Mouse (Mus musculus) midbrain, embryonic 14.5 days (tissue): ENCODE measurements around the gene Irf3. TPM values are rescaled to one million over a fixed set of nuclear protein-coding genes. Genes with fewer than 3 reads are reported as not detected.
"Not testable (repeated sequence)": the region's sequence is repeated elsewhere in the genome, so short reads cannot be mapped to it uniquely, and the experiment has no call there.

Experiments used
- ATAC-seq: fragments of 200-750 bp; cut with Nextera tagmentation; 2 replicates; pipeline ENCODE4 v1.8.0; 2017; ENCODE audit warnings: moderate number of reproducible peaks, moderate library complexity; ENCODE audit not compliant: low FRiP score, low TSS enrichment
- DNase-seq: peaks from one replicate; pipeline ENCODE4 v3.0.0-alpha.2; 2015
- H3K27ac ChIP-seq: fragments of 300-500 bp; sonication (generic); replicated peaks from 2 replicates; pipeline ENCODE4 v1.5.1; 2014; ENCODE audit warnings: mild to moderate bottlenecking, low read depth, low read length, moderate library complexity
- H3K27me3 ChIP-seq: fragments of 300-500 bp; sonication (generic); 2 replicates; pipeline ENCODE4 v1.6.1; 2014; ENCODE audit warnings: low read length, control low read depth, mixed read lengths; ENCODE audit not compliant: control insufficient read depth, insufficient read depth
- H3K36me3 ChIP-seq: fragments of 300-500 bp; sonication (generic); 2 replicates; pipeline ENCODE4 v1.6.1; 2014; ENCODE audit warnings: low read length, control low read depth; ENCODE audit not compliant: control insufficient read depth, insufficient read depth
- H3K4me1 ChIP-seq: fragments of 300-500 bp; sonication (generic); 2 replicates; pipeline ENCODE4 v1.6.1; 2014; ENCODE audit warnings: mild to moderate bottlenecking, antibody characterized with exemption, low read length, control low read depth; ENCODE audit not compliant: control insufficient read depth, insufficient read depth
- H3K4me2 ChIP-seq: fragments of 300-500 bp; sonication (generic); 2 replicates; pipeline ENCODE4 v1.6.1; 2014; ENCODE audit warnings: mild to moderate bottlenecking, low read length, moderate library complexity
- H3K4me3 ChIP-seq: fragments of 300-500 bp; sonication (generic); replicated peaks from 2 replicates; pipeline ENCODE4 v1.5.1; 2014; ENCODE audit warnings: low read depth, low read length
- H3K9ac ChIP-seq: fragments of 300-500 bp; sonication (generic); replicated peaks from 2 replicates; pipeline ENCODE4 v1.6.1; 2014; ENCODE audit warnings: mild to moderate bottlenecking, low read length, moderate library complexity
- H3K9me3 ChIP-seq: fragments of 300-500 bp; sonication (generic); 2 replicates; pipeline ENCODE4 v1.6.1; 2016; ENCODE audit warnings: low read length, control low read depth, mixed read lengths; ENCODE audit not compliant: control insufficient read depth
- WGBS: fragments of 180-500 bp; shearing (Covaris S2); extraction: QIAGEN DNeasy Blood & Tissue Kit; methylation state at CpG from one replicate; pipeline ENCODE4 v1.1.7; 2014; 5-methylcytosine and 5-hydroxymethylcytosine counted together
- polyA plus RNA-seq: library from polyadenylated mRNA; unstranded; fragments of >200 nt; fragmentation: Nextera tagmentation; extraction: Ambion mirVana; gene quantifications from 2 replicates; pipeline ENCODE4 v1.2.1, GENCODE M21; 2014

The Irf3 gene
- polyA plus RNA-seq, 1 experiment from 2014 or later: 46.7 TPM

DNA sequence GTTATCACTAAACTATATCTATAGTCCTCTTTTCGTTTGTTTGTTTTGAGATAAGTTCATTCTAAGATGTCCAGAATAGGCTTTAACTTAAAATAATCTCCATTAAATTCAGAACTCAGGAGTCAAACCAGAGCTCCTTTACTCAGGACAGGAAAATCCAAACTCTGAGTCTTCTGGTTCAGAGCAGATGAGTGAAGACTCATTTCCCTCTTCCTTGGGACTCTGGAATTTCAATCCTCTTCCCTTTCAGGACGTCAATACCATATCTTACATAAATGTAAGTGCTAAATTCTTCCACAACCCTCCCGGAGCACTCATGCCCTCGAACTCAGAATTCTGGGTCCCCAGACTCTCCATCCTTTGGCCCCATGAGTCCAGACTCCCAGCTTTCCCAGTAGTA, 19.3 kb downstream of the Irf3 start:
- H3K4me3 ChIP-seq: peak overlapping the region; percentile 41
- H3K9ac ChIP-seq: peak overlapping the region; percentile 26; the same call in 1 of the 2 replicates
- H3K4me1 ChIP-seq: peaks cover 24% of the 10 kb centered on the region
- H3K27me3 ChIP-seq: no peaks in the 10 kb centered on the region
- no peaks in the 10 kb centered on the region for H3K9me3 ChIP-seq
- 6% methylated on average over 4 of the region's 4 CpGs for WGBS
- H3K36me3 ChIP-seq: peaks cover 12% of the 10 kb centered on the region
- ATAC-seq: no peak
- peak overlapping the region; percentile 81 for H3K4me2 ChIP-seq
- DNase-seq: peak; percentile 21
- H3K27ac ChIP-seq: peak overlapping the region; percentile 77

DNA sequence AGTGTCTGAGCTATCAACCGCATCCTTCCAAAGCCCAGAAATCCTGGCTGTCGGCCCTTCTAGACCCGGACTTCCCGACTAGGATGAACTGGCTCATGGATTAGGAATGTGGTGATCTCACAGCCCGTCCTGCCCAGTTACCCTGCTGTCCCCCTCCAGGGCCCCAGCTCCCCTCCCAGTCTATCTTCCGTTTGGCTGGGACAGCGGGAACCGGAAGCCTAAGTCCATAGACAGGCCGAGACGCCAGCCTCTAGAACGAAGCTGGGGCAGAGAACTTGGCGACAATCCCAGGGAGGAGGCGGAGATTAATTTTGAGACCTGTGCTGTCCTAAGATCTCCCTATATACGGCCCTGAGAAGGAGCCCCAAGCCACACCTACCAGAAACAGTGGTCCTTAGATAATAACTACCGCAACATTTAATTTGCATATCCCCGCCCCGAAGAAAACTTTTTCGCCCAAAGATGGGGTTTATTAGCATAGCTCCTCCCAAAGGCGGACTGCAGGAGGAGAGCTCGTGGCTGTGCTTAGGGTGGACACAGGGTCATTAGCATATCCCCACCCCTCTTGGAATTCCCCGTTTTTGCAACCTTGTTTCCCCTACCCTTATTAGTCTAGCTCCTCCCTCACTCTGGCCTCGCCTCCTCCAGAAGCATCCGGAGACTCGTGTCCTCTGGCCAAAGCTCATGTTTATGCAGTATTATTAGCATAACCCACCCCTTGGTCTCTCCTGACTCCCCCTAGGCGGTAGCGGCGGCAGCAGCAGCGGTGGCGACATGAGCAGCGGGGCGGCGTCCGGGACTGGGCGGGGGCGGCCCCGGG, 20.0 kb downstream of the Irf3 start, which contains the start of gene Rras:
Gene Rras (plus strand): TSS at position 720 of the 820 bp plus-strand sequence.
- peak within 1 kb of the TSS; percentile 52 for H3K9ac ChIP-seq
- WGBS: 1% methylated on average over 36 of the region's 36 CpGs
- peaks cover 24% of the 10 kb centered on the region for H3K4me1 ChIP-seq
- H3K4me2 ChIP-seq: peak within 1 kb of the TSS; percentile 81
- no peaks in the 10 kb centered on the region for H3K27me3 ChIP-seq
- peak within 1 kb of the TSS; percentile 41 for H3K4me3 ChIP-seq
- DNase-seq (peak; percentile 89), ATAC-seq (peak; percentile 81)
- H3K36me3 ChIP-seq: peaks cover 5% of the 10 kb centered on the region
- no peaks in the 10 kb centered on the region for H3K9me3 ChIP-seq
- H3K27ac ChIP-seq: peak within 1 kb of the TSS; percentile 77

DNA sequence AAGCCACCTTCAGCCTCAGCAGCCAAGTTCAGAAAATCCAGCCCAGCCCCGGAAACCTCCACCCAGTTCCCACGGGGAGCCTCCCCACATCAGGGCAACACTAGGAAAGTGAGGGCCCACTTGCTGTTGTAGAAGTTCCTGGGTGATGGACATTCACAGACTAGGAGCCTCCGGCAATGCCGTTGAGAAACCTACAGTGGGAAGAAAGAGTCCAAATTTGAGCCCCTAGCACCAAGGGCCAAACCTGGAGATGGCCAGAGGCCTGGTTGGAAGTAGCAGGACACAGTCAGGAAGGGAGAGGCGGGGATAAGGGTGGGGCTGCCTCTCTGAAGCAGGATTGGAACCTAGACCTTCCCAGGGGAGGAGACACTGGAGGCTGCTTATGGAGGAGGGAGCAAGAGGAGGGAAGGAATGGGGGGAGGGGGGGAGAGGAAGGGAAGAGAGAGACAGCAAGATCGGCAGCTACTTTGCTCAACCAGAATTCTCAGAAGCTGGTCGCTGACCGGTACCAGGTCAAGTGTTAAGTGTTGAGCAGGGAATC, 21.7 kb downstream of the Irf3 start:
- no peak overlapping the region for H3K9ac ChIP-seq
- H3K4me2 ChIP-seq: peak overlapping the region; percentile 81; the same call in 1 of the 2 replicates
- ATAC-seq (no peak), DNase-seq (no peak)
- H3K4me3 ChIP-seq: no peak overlapping the region
- no peaks in the 10 kb centered on the region for H3K9me3 ChIP-seq
- H3K27me3 ChIP-seq: no peaks in the 10 kb centered on the region
- no peaks in the 10 kb centered on the region for H3K36me3 ChIP-seq
- WGBS: 46% methylated on average over 8 of the region's 8 CpGs
- H3K4me1 ChIP-seq: peaks cover 24% of the 10 kb centered on the region
- no peak overlapping the region for H3K27ac ChIP-seq

DNA sequence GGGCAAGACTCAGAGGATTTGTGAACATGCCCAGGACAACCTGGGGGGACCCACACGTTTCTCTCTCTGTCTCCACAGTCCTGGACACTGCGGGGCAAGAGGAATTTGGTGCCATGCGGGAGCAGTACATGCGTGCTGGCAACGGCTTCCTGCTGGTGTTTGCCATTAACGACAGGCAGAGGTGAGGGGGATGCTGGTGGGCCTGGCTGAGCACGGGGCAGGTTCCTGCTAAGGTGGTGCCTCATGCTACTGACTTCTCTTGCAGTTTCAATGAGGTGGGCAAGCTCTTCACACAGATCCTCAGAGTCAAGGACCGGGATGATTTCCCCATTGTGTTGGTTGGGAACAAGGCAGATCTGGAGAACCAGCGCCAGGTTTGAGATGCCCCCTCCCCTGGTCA, 22.8 kb downstream of the Irf3 start:
- WGBS: 81% methylated on average over 9 of the region's 9 CpGs
- no peak for ATAC-seq
- no peaks in the 10 kb centered on the region for H3K27me3 ChIP-seq
- H3K4me3 ChIP-seq: no peak overlapping the region
- no peak for DNase-seq
- H3K27ac ChIP-seq: no peak overlapping the region
- H3K9ac ChIP-seq: no peak overlapping the region
- H3K4me2 ChIP-seq: no peak overlapping the region
- H3K36me3 ChIP-seq: no peaks in the 10 kb centered on the region
- no peaks in the 10 kb centered on the region for H3K9me3 ChIP-seq
- H3K4me1 ChIP-seq: peaks cover 15% of the 10 kb centered on the region

DNA sequence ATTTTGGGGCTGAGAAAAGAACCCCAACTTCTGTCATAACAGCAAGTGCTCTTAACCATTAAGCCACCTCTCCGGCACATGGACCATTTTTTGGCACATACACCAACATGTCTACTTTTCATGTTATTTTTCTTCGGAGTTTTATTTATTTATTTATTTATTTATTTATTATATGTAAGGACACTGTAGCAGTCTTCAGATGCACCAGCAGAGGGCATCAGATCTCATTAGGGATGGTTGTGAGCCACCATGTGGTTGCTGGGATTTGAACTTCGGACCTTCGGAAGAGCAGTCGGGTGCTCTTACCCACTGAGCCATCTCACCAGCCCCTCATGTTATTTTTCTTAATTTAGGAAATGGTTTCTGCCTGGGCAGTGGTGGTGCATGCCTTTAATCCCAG, 26.3 kb downstream of the Irf3 start:
- ATAC-seq, H3K4me1 ChIP-seq, H3K9ac ChIP-seq, H3K4me2 ChIP-seq, H3K27me3 ChIP-seq, H3K4me3 ChIP-seq, H3K27ac ChIP-seq, H3K9me3 ChIP-seq: not testable (repeated sequence)
- WGBS: 88% methylated on average over 5 of the region's 5 CpGs
- DNase-seq: peak; percentile 47
- peaks cover 22% of the 10 kb centered on the region for H3K36me3 ChIP-seq

DNA sequence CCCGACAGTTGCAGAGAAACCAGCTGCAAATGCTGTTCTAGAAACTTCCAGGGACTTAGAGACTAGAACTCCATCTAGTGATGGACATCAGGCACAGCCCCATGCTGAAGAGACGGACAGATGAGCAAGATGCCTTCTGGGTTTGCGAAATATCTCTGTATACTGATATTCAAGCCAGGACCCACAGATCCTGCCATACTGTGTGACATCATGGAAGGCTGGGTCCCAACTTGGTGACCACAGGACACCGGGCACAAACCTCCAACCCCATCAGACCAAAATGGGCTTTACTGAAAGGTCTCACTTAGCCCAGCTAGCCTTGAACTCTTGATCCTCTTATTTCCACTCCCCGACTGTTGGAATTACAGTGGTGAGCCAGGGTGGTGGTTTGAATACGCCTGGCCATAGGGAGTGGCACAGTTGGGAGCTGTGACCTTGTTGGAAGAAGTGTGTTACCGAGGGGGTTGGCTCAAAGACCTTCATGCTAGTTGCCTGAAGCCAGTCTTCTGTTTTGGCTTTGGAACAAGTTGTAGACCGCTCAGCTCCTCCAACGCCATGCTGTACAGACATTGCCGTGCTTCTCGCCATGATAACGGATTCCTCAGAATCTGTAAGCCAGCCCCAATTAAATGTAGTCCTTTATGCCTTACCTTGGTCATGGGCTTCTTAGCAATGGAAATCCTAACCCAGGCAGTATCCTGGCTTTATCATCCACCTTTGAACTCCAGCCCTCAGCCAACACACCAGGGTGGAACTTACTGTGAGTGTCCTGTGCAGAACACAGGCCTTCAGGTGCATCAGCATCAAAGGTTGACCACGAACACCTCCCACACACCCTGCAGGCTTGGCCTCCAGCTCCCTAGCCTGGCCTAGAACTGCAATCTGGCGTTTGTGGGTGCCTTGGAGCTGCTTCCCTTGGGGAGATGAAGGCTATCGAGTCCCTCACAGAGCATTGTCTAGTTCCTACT, 27.1 kb downstream of the Irf3 start:
- Histone ChIP-seq H3K27me3 (no peaks in the 10 kb centered on the region), H3K36me3 (peaks cover 31% of the 10 kb centered on the region), H3K9ac (no peak overlapping the region), H3K4me3 (no peak overlapping the region), H3K27ac (no peak overlapping the region), H3K4me2 (no peak overlapping the region), H3K9me3 (no peaks in the 10 kb centered on the region), H3K4me1 (peaks cover 6% of the 10 kb centered on the region; the same call in 1 of the 2 replicates)
- WGBS: 90% methylated on average over 15 of the region's 15 CpGs
- DNase-seq (no peak), ATAC-seq (no peak)

DNA sequence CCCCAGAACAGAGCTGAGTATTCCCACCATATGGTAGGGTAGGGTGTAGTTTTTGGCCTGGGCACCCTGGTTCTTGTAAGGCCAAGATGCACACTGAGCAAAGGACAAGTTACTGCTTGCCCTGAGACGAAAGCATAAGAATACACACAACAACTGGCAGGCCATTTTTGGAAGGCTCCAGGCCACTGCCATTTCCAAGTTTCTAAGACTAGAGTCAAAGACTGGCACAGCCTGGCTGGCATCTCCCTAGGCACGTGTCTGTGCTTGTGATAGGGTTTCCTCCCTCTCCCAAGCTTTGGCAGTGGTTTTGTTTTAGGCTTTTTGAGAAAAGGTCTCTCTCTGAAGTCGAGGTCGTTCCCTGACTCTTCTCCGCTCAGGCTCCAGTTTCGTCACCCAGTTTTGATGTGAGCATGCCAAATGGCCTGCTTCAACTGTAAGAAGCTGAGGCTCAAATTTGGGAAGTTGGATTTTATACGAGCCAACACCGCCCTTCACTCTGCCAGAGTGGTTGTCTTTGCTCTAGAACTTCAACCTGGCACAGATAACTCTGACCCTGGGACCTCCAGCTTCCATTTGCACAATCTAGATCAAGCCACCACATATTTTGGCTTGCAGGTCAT, 28.3 kb downstream of the Irf3 start:
- Histone ChIP-seq H3K9ac (no peak overlapping the region), H3K4me2 (no peak overlapping the region), H3K4me3 (no peak overlapping the region), H3K9me3 (no peaks in the 10 kb centered on the region), H3K36me3 (peaks cover 42% of the 10 kb centered on the region), H3K27me3 (no peaks in the 10 kb centered on the region), H3K4me1 (peaks cover 6% of the 10 kb centered on the region; the same call in 1 of the 2 replicates), H3K27ac (no peak overlapping the region)
- WGBS: 81% methylated on average over 8 of the region's 8 CpGs
- ATAC-seq (no peak), DNase-seq (no peak)

DNA sequence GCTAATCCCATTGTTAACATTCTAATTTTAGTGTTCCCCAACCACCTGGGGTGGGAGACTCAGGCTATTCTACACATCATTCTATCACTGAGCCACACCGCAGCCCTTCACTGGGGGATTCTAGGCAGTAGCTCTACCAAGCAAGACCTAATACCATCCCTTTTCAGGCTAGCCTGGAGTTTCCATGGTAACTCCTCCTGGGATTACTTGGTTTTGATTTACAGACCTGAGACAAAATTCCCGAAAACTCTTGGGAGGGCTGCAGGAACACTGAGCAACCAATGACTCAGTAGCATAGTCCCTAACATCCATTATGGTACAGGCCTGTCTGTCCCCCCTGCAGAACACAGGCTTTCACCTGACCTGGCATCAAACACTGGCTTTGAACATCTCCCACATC, 28.8 kb downstream of the Irf3 start:
- H3K36me3 ChIP-seq: peaks cover 48% of the 10 kb centered on the region
- H3K27ac ChIP-seq: peak overlapping the region; percentile 16
- H3K27me3 ChIP-seq: no peaks in the 10 kb centered on the region
- ATAC-seq (no peak), DNase-seq (peak; percentile 54)
- no peak overlapping the region for H3K4me2 ChIP-seq
- no peaks in the 10 kb centered on the region for H3K9me3 ChIP-seq
- no peak overlapping the region for H3K9ac ChIP-seq
- H3K4me1 ChIP-seq: peaks cover 6% of the 10 kb centered on the region; the same call in 1 of the 2 replicates
- H3K4me3 ChIP-seq: no peak overlapping the region
- 20% methylated on average over 2 of the region's 2 CpGs for WGBS
